ENCODE assay signal across 7 mouse cellular contexts in genomic region chr3:136670110-136670359, GRCm38 (mm10). TPM values are rescaled to one million over a fixed set of nuclear protein-coding genes. Genes with fewer than 3 reads are reported as not detected.
A peak's percentile ranks its signal among the peaks of the same experiment; 100 is the strongest.
DNase-seq lines count a peak whose midpoint lies in the region; ATAC-seq and TF ChIP-seq lines count a peak whose summit lies in the region.

TSS of gene Ppp3ca (plus strand) at chr3:136670124.

- H3K9ac ChIP-seq in forebrain, embryonic 11.5 days (ENCODE audit: low read length), result peak within 1 kb of the TSS; percentile 77
- H3K9ac ChIP-seq in liver, embryonic 12.5 days, result peak within 1 kb of the TSS; percentile 90
- peak within 1 kb of the TSS; percentile 89 for H3K9ac ChIP-seq in stomach, postnatal 0 days (ENCODE audit: low read length)

- H3K4me2 ChIP-seq in forebrain, embryonic 11.5 days (ENCODE audit: low read depth, low read length, severe bottlenecking), result peak within 1 kb of the TSS; percentile 84
- H3K4me2 ChIP-seq in liver, embryonic 12.5 days, result peak within 1 kb of the TSS; percentile 99
- peak within 1 kb of the TSS; percentile 77 for H3K4me2 ChIP-seq in stomach, postnatal 0 days (replicated peaks; ENCODE audit: low read depth)

- no peaks in the 10 kb centered on the region for H3K9me3 ChIP-seq in forebrain, embryonic 11.5 days (ENCODE audit: control insufficient read depth, low read length)
- no peaks in the 10 kb centered on the region for H3K9me3 ChIP-seq in liver, embryonic 12.5 days (replicated peaks)
- H3K9me3 ChIP-seq in stomach, postnatal 0 days (ENCODE audit: control insufficient read depth, low read length), result no peaks in the 10 kb centered on the region

- H3K36me3 ChIP-seq in forebrain, embryonic 11.5 days (ENCODE audit: control insufficient read depth, insufficient read depth, low read length), result no peaks in the 10 kb centered on the region
- no peaks in the 10 kb centered on the region for H3K36me3 ChIP-seq in liver, embryonic 12.5 days
- no peaks in the 10 kb centered on the region for H3K36me3 ChIP-seq in stomach, postnatal 0 days (ENCODE audit: control insufficient read depth, insufficient read depth, low read length)

- no peak for TF ChIP-seq EP300 in stomach, postnatal 0 days (optimal IDR thresholded peaks at IDR 0.05)

- H3K4me1 ChIP-seq in forebrain, embryonic 11.5 days (replicated peaks; ENCODE audit: control insufficient read depth, insufficient read depth, low read length), result no peaks in the 10 kb centered on the region; the same call in 1 of the 2 replicates
- H3K4me1 ChIP-seq in liver, embryonic 12.5 days, result peaks cover 32% of the 10 kb centered on the region
- H3K4me1 ChIP-seq in stomach, postnatal 0 days (replicated peaks; ENCODE audit: control insufficient read depth, insufficient read depth), result no peaks in the 10 kb centered on the region

- H3K27ac ChIP-seq in forebrain, embryonic 11.5 days (ENCODE audit: low read depth, low read length), result peak within 1 kb of the TSS; percentile 85
- peak within 1 kb of the TSS; percentile 89 for H3K27ac ChIP-seq in liver, embryonic 12.5 days
- peak within 1 kb of the TSS; percentile 97 for H3K27ac ChIP-seq in stomach, postnatal 0 days (replicated peaks)

- no peak for DNase-seq in urinary bladder, adult 2 months (ENCODE audit: low spot score)
- DNase-seq in urinary bladder, postnatal 14 days (ENCODE audit: low spot score), result no peak
- no peak for DNase-seq in forebrain, embryonic 11.5 days (ENCODE audit: low spot score)
- no peak for DNase-seq in stomach, postnatal 0 days (ENCODE audit: low spot score)
- DNase-seq in ovary, postnatal 10 days (ENCODE audit: low spot score), result no peak

- 0% methylated on average over 17 of the region's 43 CpGs for WGBS in forebrain, embryonic 11.5 days
- WGBS in liver, embryonic 12.5 days (ENCODE audit: insufficient replicate concordance), result 0% methylated on average over 31 of the region's 43 CpGs
- 0% methylated on average over 17 of the region's 43 CpGs for WGBS in stomach, postnatal 0 days

- no peaks in the 10 kb centered on the region for H3K27me3 ChIP-seq in forebrain, embryonic 11.5 days (ENCODE audit: control insufficient read depth, insufficient read depth, low read length)
- no peaks in the 10 kb centered on the region for H3K27me3 ChIP-seq in liver, embryonic 12.5 days (replicated peaks)
- no peaks in the 10 kb centered on the region for H3K27me3 ChIP-seq in stomach, postnatal 0 days (ENCODE audit: control insufficient read depth, insufficient read depth, low read length)

- peak within 1 kb of the TSS; percentile 84 for H3K4me3 ChIP-seq in forebrain, embryonic 11.5 days (ENCODE audit: low read depth, low read length)
- peak within 1 kb of the TSS; percentile 78 for H3K4me3 ChIP-seq in liver, embryonic 12.5 days
- peak within 1 kb of the TSS; percentile 95 for H3K4me3 ChIP-seq in stomach, postnatal 0 days (ENCODE audit: low read depth, low read length)

- peak; percentile 22; the same call in 1 of the 2 replicates for TF ChIP-seq CTCF in stomach, postnatal 0 days (IDR thresholded peaks at IDR 0.05; ENCODE audit: low read depth)

- peak; percentile 54 for ATAC-seq in forebrain, embryonic 11.5 days (replicated peaks; ENCODE audit: low FRiP score)
- no peak for ATAC-seq in hematopoietic stem cell, adult 5-6 weeks (replicated peaks in 1 of 2; ENCODE audit: insufficient read depth in 1 of 2, low FRiP score in 2 of 2, low TSS enrichment in 1 of 2, low read depth in 1 of 2, poor library complexity in 2 of 2, severe bottlenecking in 2 of 2)
- no peak; the same call in 1 of the 2 replicates for ATAC-seq in liver, embryonic 12.5 days
- no peak; the same call in 1 of the 2 replicates for ATAC-seq in stomach, postnatal 0 days (ENCODE audit: low FRiP score, low TSS enrichment)

RNA-seq across cellular contexts. Expression of gene Ppp3ca, which starts in this region (rescaled TPM):
- polyA plus RNA-seq in urinary bladder, adult 2 months (2012; rRNA removed), result 66.9 and 80.2 TPM in 2 replicates
- 57.8 and 59.0 TPM in 2 replicates for polyA plus RNA-seq in forebrain, embryonic 11.5 days (2014; fragmentation: Nextera tagmentation; extraction: Ambion mirVana)
- 61.6 and 90.8 TPM in 2 replicates for total RNA-seq in hematopoietic stem cell, adult 5-6 weeks (2017)
- polyA plus RNA-seq in liver, embryonic 12.5 days (2016; fragmentation: Nextera tagmentation; extraction: Ambion mirVana), result 25.3 and 27.8 TPM in 2 replicates
- polyA plus RNA-seq in stomach, postnatal 0 days (2015; fragmentation: Nextera tagmentation; extraction: Ambion mirVana), result 50.2 and 52.7 TPM in 2 replicates
